Comparison of ENCODE assay signal across 12 mouse cellular contexts in the genomic region with DNA sequence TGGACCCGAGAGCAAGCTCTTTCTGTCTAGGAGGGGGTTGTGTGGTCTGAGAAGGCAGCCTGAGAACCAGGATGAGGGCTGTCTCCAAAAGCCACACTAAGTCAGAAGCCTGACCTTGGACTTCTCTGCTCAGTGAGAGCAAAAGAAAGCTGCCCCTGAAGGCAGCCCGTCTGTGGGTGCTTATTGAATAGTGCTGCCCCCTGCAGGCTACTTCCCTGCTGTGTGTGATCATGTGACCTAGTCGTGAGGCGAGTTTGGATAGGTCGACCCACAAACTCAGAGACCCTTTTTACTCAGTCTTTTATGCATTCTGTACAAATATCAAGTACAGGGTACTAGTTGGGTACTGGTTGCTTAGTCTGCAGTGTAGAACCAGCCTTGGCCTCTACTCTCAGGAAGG. TPM values are rescaled to one million over a fixed set of nuclear protein-coding genes. Genes with fewer than 3 reads are reported as not detected.
DNase-seq lines count a peak whose midpoint lies in the region; ATAC-seq and TF ChIP-seq lines count a peak whose summit lies in the region.
"Had no signal": no experiment of that assay in that cellular context is flagged by ENCODE, and none has a peak within 500 bp of the region (broad histone marks: within the 10 kb centered on the region; RNA-seq: fewer than 3 reads in every experiment).

No protein-coding gene starts in this region.

- no peak for ATAC-seq in hindbrain, embryonic 12.5 days (ENCODE audit: low FRiP score)
- ATAC-seq: activated CD4-positive, CD25-positive, alpha-beta regulatory T cell, adult 4 months; forebrain, embryonic 14.5 days had no signal

- DNase-seq in layer of hippocampus, adult 2 months (ENCODE audit: low spot score in 2 of 2) = no peak
- no peak for DNase-seq in layer of hippocampus, adult 9-10 months (ENCODE audit: low spot score)
- DNase-seq in NIH3T3 (ENCODE audit: low read depth) = peak; percentile 29
- DNase-seq in induced T-regulatory cell, adult 2 months (ENCODE audit: low read depth) = peak; percentile 59
- no peak for DNase-seq in Muller cell, postnatal 12 days (ENCODE audit: inconsistent ontology term)
- no peak for DNase-seq in kidney, adult 9 months
- DNase-seq: heart, postnatal 14 days had no signal

- TF ChIP-seq CTCF in layer of hippocampus, adult 2 months (conservative IDR thresholded peaks at IDR 0.05) = peak; percentile 64
- TF ChIP-seq CTCF in small intestine, adult 2 months (IDR thresholded peaks at IDR 0.05; ENCODE audit: extremely low read depth, insufficient read length, insufficient replicate concordance, low read depth, low read length) = peak; percentile 40; the same call in 1 of the 2 replicates

- no peaks in the 10 kb centered on the region for H3K27me3 ChIP-seq in small intestine, adult 2 months (ENCODE audit: control insufficient read depth, insufficient read depth, low read length)
- no peaks in the 10 kb centered on the region for H3K27me3 ChIP-seq in hindbrain, embryonic 12.5 days

- 77% methylated on average over 5 of the region's 5 CpGs for WGBS in small intestine, adult 2 months
- 64% methylated on average over 5 of the region's 5 CpGs for WGBS in hindbrain, embryonic 12.5 days

- no peaks in the 10 kb centered on the region for H3K9me3 ChIP-seq in hindbrain, embryonic 12.5 days (replicated peaks)

- H3K4me2 ChIP-seq in hindbrain, embryonic 12.5 days (replicated peaks) = no peak overlapping the region

- no peak overlapping the region for H3K9ac ChIP-seq in hindbrain, embryonic 12.5 days

- no peaks in the 10 kb centered on the region for H3K36me3 ChIP-seq in small intestine, adult 2 months (ENCODE audit: control insufficient read depth, insufficient read depth, low read length)
- H3K36me3 ChIP-seq in hindbrain, embryonic 12.5 days = no peaks in the 10 kb centered on the region

- no peak overlapping the region for H3K27ac ChIP-seq in layer of hippocampus, adult 2 months
- H3K27ac ChIP-seq in small intestine, adult 2 months (ENCODE audit: insufficient read depth, low read depth, low read length) = no peak overlapping the region
- no peak overlapping the region for H3K27ac ChIP-seq in hindbrain, embryonic 12.5 days

- H3K4me1 ChIP-seq in small intestine, adult 2 months (ENCODE audit: control insufficient read depth, insufficient read depth, insufficient read length, low read length) = no peaks in the 10 kb centered on the region
- H3K4me1 ChIP-seq in hindbrain, embryonic 12.5 days = peaks cover 7% of the 10 kb centered on the region

- no peak for TF ChIP-seq POLR2A in small intestine, adult 2 months (IDR thresholded peaks at IDR 0.05; ENCODE audit: low read depth, low read length)

- no peak overlapping the region for H3K4me3 ChIP-seq in layer of hippocampus, adult 2 months
- no peak overlapping the region for H3K4me3 ChIP-seq in small intestine, adult 2 months (ENCODE audit: low read depth, low read length)
- H3K4me3 ChIP-seq in hindbrain, embryonic 12.5 days = no peak overlapping the region

RNA-seq across cellular contexts. Expression of a gene that starts 21.1 kb away (rescaled TPM):
- 10 to 100 TPM; 14.2 to 14.3 TPM for total RNA-seq in layer of hippocampus, adult 2 months (2021)
- polyA plus RNA-seq in small intestine, adult 2 months (2012; rRNA removed) = 2.4 and 6.0 TPM in 2 replicates
- polyA plus RNA-seq in hindbrain, embryonic 12.5 days (2016; fragmentation: Nextera tagmentation; extraction: Ambion mirVana) = 13.4 and 13.8 TPM in 2 replicates

RNA-seq across cellular contexts. Expression of a gene that starts 42.7 kb away (rescaled TPM):
- not detected for total RNA-seq in layer of hippocampus, adult 2 months (2021)
- not detected in 2 replicates for polyA plus RNA-seq in small intestine, adult 2 months (2012; rRNA removed)
- polyA plus RNA-seq in hindbrain, embryonic 12.5 days (2016; fragmentation: Nextera tagmentation; extraction: Ambion mirVana) = 0.53 and 0.72 TPM in 2 replicates
- total RNA-seq: heart, postnatal 14 days; layer of hippocampus, adult 8-10 months had no signal
- polyA plus RNA-seq: activated CD4-positive, CD25-positive, alpha-beta regulatory T cell, adult 4 months; forebrain, embryonic 14.5 days had no signal

Comparison
In these comparisons a context has a peak if more than half of its experiments do, and no peak if none do; other contexts are left out.
1. DNase-seq: peak in NIH3T3 (single experiment) and induced T-regulatory cell, adult 2 months (single experiment); none in layer of hippocampus, adult 2 months (0 of 2), layer of hippocampus, adult 9-10 months (single experiment), Muller cell, postnatal 12 days (single experiment) and kidney, adult 9 months (single experiment).